Mouse (Mus musculus) ES-Bruce4 (cell line): ENCODE measurements around the gene Plxnb1.

Experiments
- CTCF ChIP-seq: IDR thresholded peaks from one replicate; pipeline ENCODE4 v1.8.1; 2011; ENCODE audit warnings: low read depth, low read length
- EP300 ChIP-seq: IDR thresholded peaks from 2 replicates; pipeline ENCODE4 v1.6.1; 2011; ENCODE audit warnings: low read depth, low read length; ENCODE audit not compliant: insufficient read depth

- no peak for TF ChIP-seq CTCF
- TF ChIP-seq EP300 = no peak
These were observed 19.7 kb downstream of the Plxnb1 start for GRCm38 (mm10) chr9:109114871-109115270.
